Mouse (Mus musculus) heart, embryonic 16.5 days (tissue): ENCODE measurements at regions not wholly inside any gene's neighbourhood (a gene's known extent, or its start where the extent isn't known, plus 50 kb on each side); places are given as distances from the start of the nearest gene placed in this dataset.

Source experiments
- ATAC-seq: fragments of 200-750 bp; cut with Nextera tagmentation; replicated peaks from 2 replicates; pipeline ENCODE4 v1.8.0; 2017; ENCODE audit warnings: moderate number of reproducible peaks; ENCODE audit not compliant: insufficient read depth, low FRiP score; ENCODE audit errors: extremely low read depth
- H3K27ac ChIP-seq: fragments of 300-500 bp; sonication (generic); 2 replicates; pipeline ENCODE4 v1.5.1; 2014; ENCODE audit warnings: mild to moderate bottlenecking, low read length, control low read depth, moderate library complexity
- H3K27me3 ChIP-seq: fragments of 300-500 bp; sonication (generic); 2 replicates; pipeline ENCODE4 v1.6.1; 2014; ENCODE audit warnings: low read length, mixed read lengths; ENCODE audit not compliant: control insufficient read depth, insufficient read depth
- H3K36me3 ChIP-seq: fragments of 300-500 bp; sonication (generic); 2 replicates; pipeline ENCODE4 v1.6.1; 2014; ENCODE audit not compliant: control insufficient read depth, insufficient read depth
- H3K4me1 ChIP-seq: fragments of 300-500 bp; sonication (generic); 2 replicates; pipeline ENCODE4 v1.6.1; 2014; ENCODE audit warnings: low read length, mixed read lengths; ENCODE audit not compliant: control insufficient read depth, insufficient read depth
- H3K4me2 ChIP-seq: fragments of 300-500 bp; sonication (generic); 2 replicates; pipeline ENCODE4 v1.6.1; 2014; ENCODE audit warnings: low read depth, mild to moderate bottlenecking, control low read depth, low read length
- H3K4me3 ChIP-seq: fragments of 300-500 bp; sonication (generic); 2 replicates; pipeline ENCODE4 v1.5.1; 2014; ENCODE audit warnings: mild to moderate bottlenecking, control low read depth, low read length
- H3K9ac ChIP-seq: fragments of 300-500 bp; sonication (generic); 2 replicates; pipeline ENCODE4 v1.6.1; 2014; ENCODE audit warnings: low read length, control low read depth
- H3K9me3 ChIP-seq: fragments of 300-500 bp; sonication (generic); replicated peaks from 2 replicates; pipeline ENCODE4 v1.6.1; 2016; ENCODE audit warnings: low read length; ENCODE audit not compliant: control insufficient read depth
- WGBS: fragments of 180-500 bp; shearing (Covaris S2); extraction: QIAGEN DNeasy Blood & Tissue Kit; methylation state at CpG from one replicate; pipeline ENCODE4 v1.1.7; 2014; 5-methylcytosine and 5-hydroxymethylcytosine counted together

DNA sequence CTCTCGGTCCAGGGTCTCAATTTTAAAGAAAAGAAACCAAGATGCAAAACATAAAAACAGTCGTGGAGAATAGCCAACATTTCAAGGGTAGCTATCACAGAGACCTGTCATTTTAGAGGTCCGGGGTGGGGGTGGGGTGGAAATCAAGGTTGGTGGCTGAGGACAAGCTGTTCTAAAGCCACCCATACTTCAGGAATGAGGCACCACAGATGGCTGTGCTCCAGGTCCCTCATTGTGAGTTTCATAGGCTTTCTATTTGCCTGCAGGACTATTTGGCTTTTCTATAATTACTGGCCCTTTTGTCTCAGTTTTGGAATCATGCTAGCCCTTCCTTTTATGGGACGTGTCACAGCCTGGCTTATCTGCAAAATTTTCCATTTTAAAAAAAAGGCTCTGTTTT is 55.4 kb upstream of the L3mbtl4 start:
- H3K9me3 ChIP-seq, result peaks cover 4% of the 10 kb centered on the region
- H3K27ac ChIP-seq, result no peak overlapping the region
- no peaks in the 10 kb centered on the region for H3K4me1 ChIP-seq
- WGBS, result 61% methylated on average over 4 of the region's 4 CpGs
- no peak overlapping the region for H3K9ac ChIP-seq
- ATAC-seq, result no peak
- H3K4me3 ChIP-seq, result no peak overlapping the region
- no peaks in the 10 kb centered on the region for H3K27me3 ChIP-seq
- H3K4me2 ChIP-seq, result no peak overlapping the region
- H3K36me3 ChIP-seq, result no peaks in the 10 kb centered on the region

DNA sequence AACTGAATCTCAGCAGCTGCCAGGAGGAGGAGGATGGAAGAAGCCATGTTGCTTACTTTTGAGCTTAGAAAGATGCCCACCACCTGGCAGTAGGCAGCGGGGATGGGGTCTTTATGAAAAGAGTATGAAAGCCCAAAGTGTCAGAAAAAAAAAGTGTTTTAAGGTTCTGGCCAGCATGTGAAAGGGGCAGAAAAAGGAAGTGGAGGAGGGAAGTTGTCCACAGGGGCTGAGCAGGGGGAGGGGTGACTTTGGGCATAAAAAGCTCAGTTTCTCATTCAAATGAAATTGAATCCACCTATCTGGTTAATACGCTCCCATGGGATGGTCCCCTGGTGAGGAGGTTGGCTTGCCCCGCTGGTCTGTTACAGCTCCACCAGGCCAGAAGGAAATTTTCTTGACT is 50.4 kb upstream of the L3mbtl4 start:
- ATAC-seq, result no peak
- Histone ChIP-seq H3K27me3 (no peaks in the 10 kb centered on the region), H3K4me2 (no peak overlapping the region), H3K36me3 (no peaks in the 10 kb centered on the region), H3K4me1 (no peaks in the 10 kb centered on the region), H3K4me3 (no peak overlapping the region), H3K9ac (no peak overlapping the region), H3K27ac (no peak overlapping the region), H3K9me3 (peaks cover 10% of the 10 kb centered on the region)
- 79% methylated on average over 3 of the region's 3 CpGs for whole genome bisulfite sequencing
